Mouse (Mus musculus): ENCODE measurements around the gene Tmprss11e. TPM values are rescaled to one million over a fixed set of nuclear protein-coding genes. Genes with fewer than 3 reads are reported as not detected.

Tmprss11e gene
- not detected in 2 replicates for polyA plus RNA-seq (2015; fragmentation: Nextera tagmentation; extraction: Ambion mirVana)

DNA sequence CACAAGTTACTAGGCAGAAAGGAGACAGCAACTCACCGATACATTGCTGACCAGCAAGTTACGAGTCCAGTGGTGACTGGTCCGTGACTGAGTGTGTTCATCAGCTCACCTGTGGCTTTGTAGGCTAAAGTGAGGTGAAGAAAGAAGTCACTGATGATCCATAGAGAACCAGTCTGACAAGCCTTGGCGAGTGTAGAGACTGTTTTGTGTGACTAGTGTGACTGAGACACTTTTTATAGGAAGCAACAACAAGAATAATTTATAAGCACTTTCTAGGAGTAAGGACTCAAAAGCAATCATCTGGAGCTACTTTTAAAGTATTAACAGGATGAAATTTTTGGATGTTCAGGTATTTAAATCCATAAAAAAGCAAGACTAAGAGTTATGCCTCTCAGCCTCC lies at the start of gene Tmprss11e:
Tmprss11e (minus strand) TSS at position 101 of the 400 bp plus-strand sequence.
- 80% methylated on average over 4 of the region's 4 CpGs for WGBS
- H3K27me3 ChIP-seq (replicated peaks; ENCODE audit: control insufficient read depth, insufficient read depth, low read length), result no peaks in the 10 kb centered on the region
- H3K4me1 ChIP-seq (replicated peaks; ENCODE audit: control insufficient read depth, insufficient read depth, low read length), result no peaks in the 10 kb centered on the region
- no peak within 1 kb of the TSS for H3K27ac ChIP-seq (ENCODE audit: low read depth, low read length)
- H3K9me3 ChIP-seq (ENCODE audit: control insufficient read depth), result no peaks in the 10 kb centered on the region
- H3K4me2 ChIP-seq (replicated peaks; ENCODE audit: low read depth), result no peak within 1 kb of the TSS
- TF ChIP-seq CTCF (IDR thresholded peaks at IDR 0.05; ENCODE audit: low read depth), result no peak
- no peak for ATAC-seq
- H3K4me3 ChIP-seq (ENCODE audit: low read depth, low read length), result no peak within 1 kb of the TSS
- no peaks in the 10 kb centered on the region for H3K36me3 ChIP-seq (ENCODE audit: control insufficient read depth, insufficient read depth)
- no peak within 1 kb of the TSS for H3K9ac ChIP-seq (ENCODE audit: low read depth, low read length)

DNA sequence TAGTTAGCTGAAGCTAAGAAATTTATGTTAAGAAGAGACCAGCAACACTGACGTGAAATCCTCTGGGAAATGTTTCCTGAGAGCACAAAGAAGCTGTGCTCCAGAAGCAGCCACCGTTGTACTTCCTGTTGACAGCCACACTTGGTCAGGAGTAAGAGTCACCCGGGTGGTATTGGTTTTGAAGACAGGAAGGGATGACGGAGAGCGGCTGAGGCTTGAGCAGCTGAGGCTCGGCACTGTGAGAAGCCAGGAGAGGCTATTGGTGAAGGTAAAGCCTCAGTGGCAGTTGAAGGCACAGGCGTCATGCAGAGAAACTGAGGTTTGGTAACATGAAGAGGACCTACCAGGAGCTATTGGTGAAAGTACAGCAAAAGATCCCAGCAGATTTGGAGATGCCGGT lies 47.2 kb upstream of the Tmprss11e start:
- no peaks in the 10 kb centered on the region for H3K36me3 ChIP-seq (ENCODE audit: control insufficient read depth, insufficient read depth)
- no peak overlapping the region for H3K4me3 ChIP-seq (ENCODE audit: low read depth, low read length)
- H3K9me3 ChIP-seq (ENCODE audit: control insufficient read depth), result no peaks in the 10 kb centered on the region
- H3K27ac ChIP-seq (ENCODE audit: low read depth, low read length), result no peak overlapping the region
- WGBS, result 65% methylated on average over 8 of the region's 8 CpGs
- H3K27me3 ChIP-seq (replicated peaks; ENCODE audit: control insufficient read depth, insufficient read depth, low read length), result no peaks in the 10 kb centered on the region
- H3K4me1 ChIP-seq (replicated peaks; ENCODE audit: control insufficient read depth, insufficient read depth, low read length), result no peaks in the 10 kb centered on the region
- no peak for TF ChIP-seq CTCF (IDR thresholded peaks at IDR 0.05; ENCODE audit: low read depth)
- ATAC-seq, result no peak
- no peak overlapping the region for H3K9ac ChIP-seq (ENCODE audit: low read depth, low read length)
- H3K4me2 ChIP-seq (replicated peaks; ENCODE audit: low read depth), result no peak overlapping the region

DNA sequence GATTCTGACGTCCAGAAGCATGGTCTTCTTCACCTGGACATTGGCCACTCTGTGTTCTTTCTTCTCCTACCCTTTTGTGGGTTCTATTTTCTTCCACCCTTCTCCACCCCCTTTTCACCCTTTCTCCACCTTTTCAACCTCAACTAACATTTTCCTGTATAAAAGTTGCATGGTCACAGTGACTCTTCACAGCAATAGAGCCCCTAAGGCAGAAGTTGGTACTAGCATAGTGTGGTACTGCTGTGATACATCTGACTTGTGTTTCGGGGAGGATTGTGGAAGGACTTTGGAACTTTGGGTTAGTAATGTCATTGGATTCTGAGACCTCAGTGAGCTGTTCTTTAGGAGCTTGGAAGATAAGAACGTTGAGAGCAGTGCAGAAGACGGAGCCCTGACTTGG lies 46.6 kb upstream of the Tmprss11e start:
- Histone ChIP-seq H3K4me1 (replicated peaks; ENCODE audit: control insufficient read depth, insufficient read depth, low read length) (no peaks in the 10 kb centered on the region), H3K4me2 (replicated peaks; ENCODE audit: low read depth) (no peak overlapping the region), H3K27ac (ENCODE audit: low read depth, low read length) (no peak overlapping the region), H3K9me3 (ENCODE audit: control insufficient read depth) (no peaks in the 10 kb centered on the region), H3K9ac (ENCODE audit: low read depth, low read length) (no peak overlapping the region), H3K36me3 (ENCODE audit: control insufficient read depth, insufficient read depth) (no peaks in the 10 kb centered on the region), H3K4me3 (ENCODE audit: low read depth, low read length) (no peak overlapping the region), H3K27me3 (replicated peaks; ENCODE audit: control insufficient read depth, insufficient read depth, low read length) (no peaks in the 10 kb centered on the region)
- no peak for ATAC-seq
- TF ChIP-seq CTCF (IDR thresholded peaks at IDR 0.05; ENCODE audit: low read depth), result no peak
- 62% methylated on average over 4 of the region's 4 CpGs for WGBS

DNA sequence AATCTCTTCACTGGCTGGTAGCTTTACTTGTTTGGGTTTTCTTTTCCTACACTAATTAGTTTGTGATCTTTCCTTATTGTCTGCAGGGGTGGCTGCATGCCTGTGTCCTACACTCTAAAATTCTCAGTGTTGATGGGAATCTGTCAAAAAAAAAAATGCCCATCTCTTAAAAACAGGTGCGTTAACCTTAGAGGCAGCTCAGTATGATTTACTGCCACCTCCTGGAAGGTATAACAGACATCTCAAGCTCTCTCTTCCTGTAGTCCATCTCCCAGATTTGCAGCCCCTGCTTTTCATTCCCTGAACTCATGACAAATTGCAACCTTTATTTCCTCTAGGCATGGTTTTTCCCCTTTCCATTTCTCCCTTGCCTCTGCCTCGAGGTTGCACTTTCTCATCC lies 44.3 kb upstream of the Tmprss11e start:
- Histone ChIP-seq H3K4me3 (ENCODE audit: low read depth, low read length) (no peak overlapping the region), H3K4me1 (replicated peaks; ENCODE audit: control insufficient read depth, insufficient read depth, low read length) (no peaks in the 10 kb centered on the region)
- 35% methylated on average over 2 of the region's 2 CpGs for WGBS

DNA sequence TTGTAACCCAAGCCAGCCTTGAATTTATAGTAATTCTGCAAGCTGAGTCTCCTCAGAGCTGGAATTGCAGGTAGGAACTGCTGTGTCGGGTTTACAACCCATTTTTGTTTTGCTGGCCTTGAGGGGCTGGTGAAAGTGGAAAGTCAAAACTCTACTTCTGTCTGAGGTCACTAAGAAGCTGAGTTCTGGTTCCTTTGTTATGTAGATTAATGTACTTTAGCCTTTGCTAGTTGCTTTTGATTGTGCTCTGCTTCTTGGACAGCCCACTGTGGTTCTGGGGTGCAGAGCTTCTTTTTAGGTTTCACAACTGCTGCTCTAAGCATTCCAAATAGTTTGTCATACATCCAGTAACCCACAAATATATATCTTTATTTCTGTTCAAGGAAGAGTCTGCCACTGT lies 41.2 kb upstream of the Tmprss11e start:
- Histone ChIP-seq H3K4me3 (ENCODE audit: low read depth, low read length) (no peak overlapping the region), H3K27ac (ENCODE audit: low read depth, low read length) (no peak overlapping the region), H3K27me3 (replicated peaks; ENCODE audit: control insufficient read depth, insufficient read depth, low read length) (no peaks in the 10 kb centered on the region), H3K4me1 (replicated peaks; ENCODE audit: control insufficient read depth, insufficient read depth, low read length) (no peaks in the 10 kb centered on the region), H3K4me2 (replicated peaks; ENCODE audit: low read depth) (no peak overlapping the region), H3K9me3 (ENCODE audit: control insufficient read depth) (no peaks in the 10 kb centered on the region), H3K9ac (ENCODE audit: low read depth, low read length) (no peak overlapping the region), H3K36me3 (ENCODE audit: control insufficient read depth, insufficient read depth) (no peaks in the 10 kb centered on the region)
- 60% methylated on average over 1 of the region's 1 CpGs for WGBS
- no peak for TF ChIP-seq CTCF (IDR thresholded peaks at IDR 0.05; ENCODE audit: low read depth)
- ATAC-seq, result no peak

More for the DNA sequence above, 44.3 kb upstream of the Tmprss11e start:
- Histone ChIP-seq H3K27me3 (replicated peaks; ENCODE audit: control insufficient read depth, insufficient read depth, low read length) (no peaks in the 10 kb centered on the region), H3K4me2 (replicated peaks; ENCODE audit: low read depth) (no peak overlapping the region), H3K36me3 (ENCODE audit: control insufficient read depth, insufficient read depth) (no peaks in the 10 kb centered on the region), H3K9ac (ENCODE audit: low read depth, low read length) (no peak overlapping the region), H3K9me3 (ENCODE audit: control insufficient read depth) (no peaks in the 10 kb centered on the region), H3K27ac (ENCODE audit: low read depth, low read length) (no peak overlapping the region)
- ATAC-seq, result no peak
- no peak for TF ChIP-seq CTCF (IDR thresholded peaks at IDR 0.05; ENCODE audit: low read depth)

DNA sequence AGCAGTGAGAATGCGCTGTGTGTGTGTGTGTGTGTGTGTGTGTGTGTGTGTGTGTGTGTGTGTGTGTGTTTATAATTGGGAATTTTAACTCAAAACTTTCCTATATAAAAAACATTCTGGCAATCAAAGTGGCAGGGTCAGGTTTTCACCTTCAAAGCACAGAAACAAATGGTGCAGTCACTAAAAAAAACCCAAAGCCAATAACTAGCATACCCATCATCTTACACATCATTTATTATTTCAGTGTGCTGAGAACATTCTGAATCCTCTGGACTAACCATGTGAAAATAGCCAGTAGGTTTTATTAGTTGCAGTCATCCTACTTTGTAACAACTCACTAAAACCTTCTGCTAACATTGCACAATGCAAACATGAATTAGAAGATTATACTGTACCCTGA lies 38.6 kb upstream of the Tmprss11e start:
- Histone ChIP-seq H3K36me3 (ENCODE audit: control insufficient read depth, insufficient read depth) (no peaks in the 10 kb centered on the region), H3K27me3 (replicated peaks; ENCODE audit: control insufficient read depth, insufficient read depth, low read length) (no peaks in the 10 kb centered on the region), H3K9ac (ENCODE audit: low read depth, low read length) (no peak overlapping the region), H3K4me3 (ENCODE audit: low read depth, low read length) (no peak overlapping the region), H3K27ac (ENCODE audit: low read depth, low read length) (no peak overlapping the region), H3K4me2 (replicated peaks; ENCODE audit: low read depth) (no peak overlapping the region), H3K9me3 (ENCODE audit: control insufficient read depth) (no peaks in the 10 kb centered on the region), H3K4me1 (replicated peaks; ENCODE audit: control insufficient read depth, insufficient read depth, low read length) (no peaks in the 10 kb centered on the region)
- no peak for ATAC-seq
- no peak for TF ChIP-seq CTCF (IDR thresholded peaks at IDR 0.05; ENCODE audit: low read depth)
- WGBS, result 59% methylated on average over 1 of the region's 1 CpGs

DNA sequence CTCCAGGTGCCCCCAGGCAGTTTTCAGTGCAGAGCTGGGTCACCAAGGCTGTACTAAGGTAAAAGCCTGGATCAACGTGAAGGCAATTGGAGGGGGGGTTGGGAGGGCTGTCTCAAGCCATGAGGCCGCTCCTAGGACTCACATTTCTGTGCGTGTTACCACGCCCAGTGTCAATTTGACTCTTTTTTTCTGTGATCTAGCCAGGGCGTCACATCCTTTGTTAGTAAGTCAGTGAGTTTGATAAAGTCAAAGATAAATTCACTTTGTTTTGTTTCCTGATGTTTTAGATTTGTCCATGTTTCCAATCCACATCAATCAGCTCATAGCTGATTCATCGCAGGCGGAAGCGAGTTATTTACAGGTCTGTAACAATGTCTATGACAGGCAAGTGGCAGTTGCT lies 37.4 kb upstream of the Tmprss11e start:
- Histone ChIP-seq H3K4me1 (replicated peaks; ENCODE audit: control insufficient read depth, insufficient read depth, low read length) (no peaks in the 10 kb centered on the region), H3K36me3 (ENCODE audit: control insufficient read depth, insufficient read depth) (no peaks in the 10 kb centered on the region), H3K9me3 (ENCODE audit: control insufficient read depth) (no peaks in the 10 kb centered on the region), H3K27ac (ENCODE audit: low read depth, low read length) (no peak overlapping the region), H3K9ac (ENCODE audit: low read depth, low read length) (no peak overlapping the region), H3K4me3 (ENCODE audit: low read depth, low read length) (no peak overlapping the region), H3K4me2 (replicated peaks; ENCODE audit: low read depth) (no peak overlapping the region), H3K27me3 (replicated peaks; ENCODE audit: control insufficient read depth, insufficient read depth, low read length) (no peaks in the 10 kb centered on the region)
- TF ChIP-seq CTCF (IDR thresholded peaks at IDR 0.05; ENCODE audit: low read depth), result no peak
- WGBS, result 58% methylated on average over 8 of the region's 8 CpGs
- no peak for ATAC-seq

Data from intestine, postnatal 0 days (tissue).